Mouse (Mus musculus) bone marrow macrophage, adult 2 months (primary cell): ENCODE measurements around the gene Vdr.

Source experiments
- CTCF ChIP-seq: IDR thresholded peaks from 2 replicates; pipeline ENCODE4 v1.5.1; 2012; ENCODE audit warnings: low read depth, mild to moderate bottlenecking, low read length, moderate library complexity
- POLR2A ChIP-seq: IDR thresholded peaks from 2 replicates; pipeline ENCODE4 v1.6.1; 2012; ENCODE audit warnings: mild to moderate bottlenecking, low read depth, low read length, borderline replicate concordance

DNA sequence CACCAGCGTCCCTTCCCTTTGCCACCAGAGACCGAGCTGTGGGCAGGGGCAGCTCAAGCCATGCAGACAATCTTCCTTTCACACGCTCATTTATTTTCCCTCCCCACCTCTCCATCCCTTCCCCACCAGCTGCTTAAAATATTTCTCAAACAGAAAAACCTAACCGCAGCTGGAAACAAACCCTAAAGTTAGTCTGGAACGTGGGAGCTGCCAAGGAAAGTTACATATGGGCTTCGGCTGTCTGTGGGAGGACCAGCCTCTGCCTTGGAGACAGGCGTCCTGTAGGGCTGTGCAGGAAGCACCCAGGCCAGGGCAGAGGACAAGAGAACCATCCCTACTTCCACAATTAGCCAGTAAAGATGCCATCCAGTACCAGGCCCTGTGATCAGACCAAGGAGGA, 39.8 kb upstream of the Vdr start:
- TF ChIP-seq CTCF = no peak
- TF ChIP-seq POLR2A = no peak
